Mouse (Mus musculus) C2C12 (cell line): ENCODE data around the gene Tnf.

Experiments
- CTCF ChIP-seq: IDR thresholded peaks from one replicate; pipeline ENCODE4 v1.5.1; 2011; ENCODE audit not compliant: control insufficient read depth, insufficient read depth, insufficient read length
- MAX ChIP-seq: IDR thresholded peaks from one replicate; pipeline ENCODE4 v1.6.1; 2011; ENCODE audit warnings: mild to moderate bottlenecking, control low read depth
- MYOD1 ChIP-seq: IDR thresholded peaks from one replicate; pipeline ENCODE4 v1.6.1; 2011; ENCODE audit warnings: low read depth; ENCODE audit not compliant: control insufficient read depth, insufficient read length
- USF1 ChIP-seq: IDR thresholded peaks from one replicate; pipeline ENCODE4 v1.6.1; 2011; ENCODE audit warnings: low read depth, mild to moderate bottlenecking, control low read depth, moderate library complexity

GRCm38 (mm10) chr17:35234903-35235302, 33.1 kb upstream of the Tnf start:
- TF ChIP-seq MYOD1 (no peak), CTCF (no peak), MAX (no peak), USF1 (no peak)
